Mouse (Mus musculus) small intestine, adult 2 months (tissue): ENCODE results near the gene Unc5cl. TPM values are rescaled to one million over a fixed set of nuclear protein-coding genes. Genes with fewer than 3 reads are reported as not detected.

Experiments
- H3K27ac ChIP-seq: fragments of 200-500 bp; 2 replicates; pipeline ENCODE4 v1.5.1; 2012; ENCODE audit warnings: low read depth, low read length, control low read depth, inconsistent platforms; ENCODE audit not compliant: insufficient read depth
- H3K27me3 ChIP-seq: fragments of 200-500 bp; 2 replicates; pipeline ENCODE4 v1.6.1; 2012; ENCODE audit warnings: mild to moderate bottlenecking, moderate library complexity, low read length, inconsistent platforms; ENCODE audit not compliant: control insufficient read depth, insufficient read depth
- H3K36me3 ChIP-seq: fragments of 200-500 bp; 2 replicates; pipeline ENCODE4 v1.6.1; 2012; ENCODE audit warnings: mild to moderate bottlenecking, low read length, control low read depth, inconsistent platforms; ENCODE audit not compliant: control insufficient read depth, insufficient read depth
- H3K4me1 ChIP-seq: fragments of 200-500 bp; 2 replicates; pipeline ENCODE4 v1.6.1; 2012; ENCODE audit warnings: low read length, inconsistent platforms, mixed read lengths; ENCODE audit not compliant: control insufficient read depth, insufficient read depth, insufficient read length
- H3K4me3 ChIP-seq: fragments of 200-500 bp; 2 replicates; pipeline ENCODE4 v1.5.1; 2012; ENCODE audit warnings: low read depth, mild to moderate bottlenecking, control low read depth, inconsistent platforms, low read length, moderate library complexity
- CTCF ChIP-seq: fragments of 200-500 bp; IDR thresholded peaks from 2 replicates; pipeline ENCODE4 v1.5.1; 2012; ENCODE audit warnings: low read depth, mild to moderate bottlenecking, control low read depth, inconsistent platforms, low read length, moderate library complexity, mixed read lengths; ENCODE audit not compliant: insufficient replicate concordance, insufficient read length; ENCODE audit errors: extremely low read depth
- POLR2A ChIP-seq: fragments of 200-500 bp; IDR thresholded peaks from 2 replicates; pipeline ENCODE4 v1.6.1; 2012; ENCODE audit warnings: low read depth, mild to moderate bottlenecking, control low read depth, inconsistent platforms, low read length, moderate library complexity
- WGBS: fragments of 180-500 bp; shearing (Covaris S2); methylation state at CpG from one replicate; pipeline ENCODE4 v1.1.7; 2018; 5-methylcytosine and 5-hydroxymethylcytosine counted together
- polyA plus RNA-seq: library from polyadenylated mRNA; depleted of rRNA; stranded (reverse); fragments of >200 nt; gene quantifications from 2 replicates; pipeline ENCODE4 v1.2.3, GENCODE M21; 2012

The Unc5cl gene
- polyA plus RNA-seq, 1 experiment, result 52.1 TPM

GRCm38 (mm10) chr17:48514613-48515012 lies 59.9 kb downstream of the Unc5cl start:
- TF ChIP-seq CTCF, result no peak
- no peak for TF ChIP-seq POLR2A
- Histone ChIP-seq H3K27ac (no peak overlapping the region), H3K36me3 (peaks cover 1% of the 10 kb centered on the region; the same call in 1 of the 2 replicates), H3K4me3 (no peak overlapping the region), H3K27me3 (no peaks in the 10 kb centered on the region), H3K4me1 (peaks cover 5% of the 10 kb centered on the region; the same call in 1 of the 2 replicates)
- WGBS, result 31% methylated on average over 4 of the region's 4 CpGs

- Histone ChIP-seq H3K27ac (no peak overlapping the region), H3K27me3 (no peaks in the 10 kb centered on the region)
- WGBS, result 84% methylated on average over 7 of the region's 7 CpGs
Measured at GRCm38 (mm10) chr17:48519046-48519445, 64.3 kb downstream of the Unc5cl start.

GRCm38 (mm10) chr17:48520352-48520751 lies 65.7 kb downstream of the Unc5cl start:
- Histone ChIP-seq H3K4me1 (0 out of 2 replicates have a peak, but pooled peaks cover 2% of the 10 kb centered on the region), H3K27ac (no peak overlapping the region), H3K36me3 (peaks cover 2% of the 10 kb centered on the region; the same call in 1 of the 2 replicates), H3K27me3 (no peaks in the 10 kb centered on the region), H3K4me3 (no peak overlapping the region)
- no peak for TF ChIP-seq POLR2A
- WGBS, result 98% methylated on average over 3 of the region's 3 CpGs

More at GRCm38 (mm10) chr17:48519046-48519445, 64.3 kb downstream of the Unc5cl start:
- peaks cover 2% of the 10 kb centered on the region; the same call in 1 of the 2 replicates for H3K36me3 ChIP-seq
- H3K4me1 ChIP-seq, result peaks cover 5% of the 10 kb centered on the region; the same call in 1 of the 2 replicates
- no peak overlapping the region for H3K4me3 ChIP-seq
- no peak for TF ChIP-seq CTCF
- TF ChIP-seq POLR2A, result no peak

GRCm38 (mm10) chr17:48523056-48523455 lies 68.4 kb downstream of the Unc5cl start:
- H3K36me3 ChIP-seq, result peaks cover 2% of the 10 kb centered on the region; the same call in 1 of the 2 replicates
- H3K27ac ChIP-seq, result no peak overlapping the region
- no peak overlapping the region for H3K4me3 ChIP-seq
- no peaks in the 10 kb centered on the region for H3K4me1 ChIP-seq
- WGBS, result 88% methylated on average over 2 of the region's 2 CpGs
- H3K27me3 ChIP-seq, result no peaks in the 10 kb centered on the region
- TF ChIP-seq POLR2A (no peak), CTCF (no peak)

- H3K27ac ChIP-seq, result no peak overlapping the region
- no peak overlapping the region for H3K4me3 ChIP-seq
- WGBS, result 65% methylated on average over 13 of the region's 14 CpGs
- no peaks in the 10 kb centered on the region for H3K36me3 ChIP-seq
- no peaks in the 10 kb centered on the region for H3K4me1 ChIP-seq
- no peaks in the 10 kb centered on the region for H3K27me3 ChIP-seq
- no peak for TF ChIP-seq POLR2A
- no peak for TF ChIP-seq CTCF
Measured at GRCm38 (mm10) chr17:48533844-48534705, 79.4 kb downstream of the Unc5cl start.

- 92% methylated on average over 5 of the region's 5 CpGs for WGBS
- no peaks in the 10 kb centered on the region for H3K4me1 ChIP-seq
- no peaks in the 10 kb centered on the region for H3K27me3 ChIP-seq
- no peak for TF ChIP-seq POLR2A
- TF ChIP-seq CTCF, result peak; percentile 43; the same call in 1 of the 2 replicates
- no peak overlapping the region for H3K27ac ChIP-seq
- no peaks in the 10 kb centered on the region for H3K36me3 ChIP-seq
- H3K4me3 ChIP-seq, result no peak overlapping the region
Measured at GRCm38 (mm10) chr17:48538328-48538727, 83.6 kb downstream of the Unc5cl start.

- Histone ChIP-seq H3K27me3 (no peaks in the 10 kb centered on the region), H3K36me3 (no peaks in the 10 kb centered on the region), H3K4me3 (no peak overlapping the region), H3K27ac (no peak overlapping the region), H3K4me1 (no peaks in the 10 kb centered on the region)
- TF ChIP-seq POLR2A, result no peak
- TF ChIP-seq CTCF, result no peak
- 95% methylated on average over 17 of the region's 17 CpGs for WGBS
Measured at GRCm38 (mm10) chr17:48539326-48539725, 84.6 kb downstream of the Unc5cl start.
